Comparison of ENCODE assay signal across 9 mouse cellular contexts in the genomic region with DNA sequence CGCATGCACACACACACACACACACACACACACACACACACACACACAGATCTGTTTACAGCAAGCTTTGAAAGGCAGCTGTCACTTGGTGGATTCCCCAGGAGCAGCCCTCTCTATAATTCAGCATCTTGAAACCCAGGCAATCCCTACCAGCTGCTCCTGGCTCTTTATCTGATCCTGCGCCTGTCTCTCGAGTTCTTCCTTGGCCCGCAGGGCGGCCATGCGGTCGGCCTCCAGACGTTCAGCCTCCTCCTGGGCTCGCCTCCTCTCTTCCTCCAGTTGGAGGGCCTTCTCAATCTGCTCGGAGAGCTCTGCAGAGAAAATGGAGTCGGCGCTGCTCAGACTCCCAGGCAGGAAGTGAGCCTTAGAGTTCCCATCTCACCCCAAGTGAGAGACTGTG. TPM values are rescaled to one million over a fixed set of nuclear protein-coding genes. Genes with fewer than 3 reads are reported as not detected.
DNase-seq lines count a peak whose midpoint lies in the region; ATAC-seq lines count a peak whose summit lies in the region.
"Had no signal": no experiment of that assay in that cellular context is flagged by ENCODE, and none has a peak within 500 bp of the region (broad histone marks: within the 10 kb centered on the region; RNA-seq: fewer than 3 reads in every experiment).

No protein-coding gene starts in this region.

- peaks cover 19% of the 10 kb centered on the region; the same call in 1 of the 2 replicates for H3K36me3 ChIP-seq in hindbrain, embryonic 12.5 days
- H3K36me3 ChIP-seq in hindbrain, embryonic 14.5 days (replicated peaks; ENCODE audit: control insufficient read depth, insufficient read depth) = no peaks in the 10 kb centered on the region
- peaks cover 3% of the 10 kb centered on the region; the same call in 1 of the 2 replicates for H3K36me3 ChIP-seq in neural tube, embryonic 11.5 days (ENCODE audit: control insufficient read depth, insufficient read depth, low read length)
- peaks cover 6% of the 10 kb centered on the region; the same call in 1 of the 2 replicates for H3K36me3 ChIP-seq in neural tube, embryonic 15.5 days
- H3K36me3 ChIP-seq in forebrain, embryonic 11.5 days (ENCODE audit: control insufficient read depth, insufficient read depth, low read length) = peaks cover 4% of the 10 kb centered on the region; the same call in 1 of the 2 replicates

- H3K27ac ChIP-seq in hindbrain, embryonic 12.5 days = peak overlapping the region; percentile 12; the same call in 1 of the 2 replicates
- no peak overlapping the region; the same call in 1 of the 2 replicates for H3K27ac ChIP-seq in hindbrain, embryonic 14.5 days
- H3K27ac ChIP-seq in neural tube, embryonic 11.5 days (ENCODE audit: low read depth, low read length) = no peak overlapping the region
- H3K27ac ChIP-seq in neural tube, embryonic 15.5 days (replicated peaks) = no peak overlapping the region
- no peak overlapping the region for H3K27ac ChIP-seq in forebrain, embryonic 11.5 days (ENCODE audit: low read depth, low read length)

- H3K4me2 ChIP-seq in hindbrain, embryonic 12.5 days (replicated peaks) = no peak overlapping the region
- H3K4me2 ChIP-seq in hindbrain, embryonic 14.5 days (replicated peaks) = no peak overlapping the region
- H3K4me2 ChIP-seq in neural tube, embryonic 11.5 days (ENCODE audit: low read depth) = no peak overlapping the region
- no peak overlapping the region for H3K4me2 ChIP-seq in neural tube, embryonic 15.5 days
- H3K4me2 ChIP-seq in forebrain, embryonic 11.5 days (ENCODE audit: low read depth, low read length, severe bottlenecking) = no peak overlapping the region
- H3K4me2 ChIP-seq: intestine, embryonic 15.5 days had no signal

- no peak for ATAC-seq in hindbrain, embryonic 12.5 days (ENCODE audit: low FRiP score)
- no peak for ATAC-seq in hindbrain, embryonic 14.5 days (ENCODE audit: low FRiP score)
- ATAC-seq in neural tube, embryonic 11.5 days (ENCODE audit: insufficient read depth, low FRiP score, low TSS enrichment) = no peak
- ATAC-seq in neural tube, embryonic 15.5 days (ENCODE audit: low FRiP score) = no peak
- no peak for ATAC-seq in forebrain, embryonic 11.5 days (replicated peaks; ENCODE audit: low FRiP score)
- ATAC-seq: intestine, embryonic 15.5 days had no signal

- WGBS in hindbrain, embryonic 12.5 days = 78% methylated on average over 12 of the region's 12 CpGs
- WGBS in hindbrain, embryonic 14.5 days = 74% methylated on average over 12 of the region's 12 CpGs
- WGBS in neural tube, embryonic 11.5 days = 93% methylated on average over 12 of the region's 12 CpGs
- WGBS in neural tube, embryonic 15.5 days = 87% methylated on average over 12 of the region's 12 CpGs
- WGBS in forebrain, embryonic 11.5 days = 87% methylated on average over 12 of the region's 12 CpGs

- peaks cover 69% of the 10 kb centered on the region for H3K4me1 ChIP-seq in hindbrain, embryonic 12.5 days
- peaks cover 32% of the 10 kb centered on the region for H3K4me1 ChIP-seq in hindbrain, embryonic 14.5 days (replicated peaks; ENCODE audit: control insufficient read depth, insufficient read depth, low read length)
- H3K4me1 ChIP-seq in neural tube, embryonic 11.5 days (ENCODE audit: control insufficient read depth, insufficient read depth, low read length) = peaks cover 18% of the 10 kb centered on the region; the same call in 1 of the 2 replicates
- peaks cover 40% of the 10 kb centered on the region for H3K4me1 ChIP-seq in neural tube, embryonic 15.5 days
- H3K4me1 ChIP-seq in forebrain, embryonic 11.5 days (replicated peaks; ENCODE audit: control insufficient read depth, insufficient read depth, low read length) = peaks cover 17% of the 10 kb centered on the region; the same call in 1 of the 2 replicates

- no peak overlapping the region for H3K9ac ChIP-seq in hindbrain, embryonic 12.5 days
- H3K9ac ChIP-seq in hindbrain, embryonic 14.5 days = no peak overlapping the region
- H3K9ac ChIP-seq in neural tube, embryonic 11.5 days (ENCODE audit: low read length) = no peak overlapping the region
- H3K9ac ChIP-seq in neural tube, embryonic 15.5 days (replicated peaks) = no peak overlapping the region
- no peak overlapping the region for H3K9ac ChIP-seq in forebrain, embryonic 11.5 days (ENCODE audit: low read length)
- H3K9ac ChIP-seq: intestine, embryonic 15.5 days; liver, postnatal 0 days had no signal

- no peaks in the 10 kb centered on the region; the same call in 1 of the 2 replicates for H3K9me3 ChIP-seq in hindbrain, embryonic 12.5 days (replicated peaks)
- no peaks in the 10 kb centered on the region for H3K9me3 ChIP-seq in hindbrain, embryonic 14.5 days (ENCODE audit: control insufficient read depth, low read length)
- no peaks in the 10 kb centered on the region for H3K9me3 ChIP-seq in neural tube, embryonic 11.5 days (ENCODE audit: control insufficient read depth, low read length)
- H3K9me3 ChIP-seq in neural tube, embryonic 15.5 days (replicated peaks) = no peaks in the 10 kb centered on the region
- no peaks in the 10 kb centered on the region for H3K9me3 ChIP-seq in forebrain, embryonic 11.5 days (ENCODE audit: control insufficient read depth, low read length)
- H3K9me3 ChIP-seq: intestine, embryonic 15.5 days had no signal

- H3K4me3 ChIP-seq in hindbrain, embryonic 12.5 days = no peak overlapping the region
- no peak overlapping the region for H3K4me3 ChIP-seq in hindbrain, embryonic 14.5 days (replicated peaks; ENCODE audit: low read length)
- no peak overlapping the region for H3K4me3 ChIP-seq in neural tube, embryonic 11.5 days (ENCODE audit: low read depth, low read length)
- H3K4me3 ChIP-seq in neural tube, embryonic 15.5 days (replicated peaks) = no peak overlapping the region
- no peak overlapping the region for H3K4me3 ChIP-seq in forebrain, embryonic 11.5 days (ENCODE audit: low read depth, low read length)
- H3K4me3 ChIP-seq: intestine, embryonic 15.5 days had no signal

- no peaks in the 10 kb centered on the region for H3K27me3 ChIP-seq in hindbrain, embryonic 12.5 days
- H3K27me3 ChIP-seq in hindbrain, embryonic 14.5 days (ENCODE audit: control insufficient read depth, insufficient read depth, low read length) = no peaks in the 10 kb centered on the region
- no peaks in the 10 kb centered on the region for H3K27me3 ChIP-seq in neural tube, embryonic 11.5 days (ENCODE audit: control insufficient read depth, insufficient read depth, low read length)
- no peaks in the 10 kb centered on the region for H3K27me3 ChIP-seq in neural tube, embryonic 15.5 days (replicated peaks)
- no peaks in the 10 kb centered on the region for H3K27me3 ChIP-seq in forebrain, embryonic 11.5 days (ENCODE audit: control insufficient read depth, insufficient read depth, low read length)
- H3K27me3 ChIP-seq: intestine, embryonic 15.5 days had no signal

- no peak for DNase-seq in hindbrain, embryonic 14.5 days (ENCODE audit: low spot score)
- peak; percentile 4 for DNase-seq in neural tube, embryonic 11.5 days (ENCODE audit: low spot score)
- DNase-seq in forebrain, embryonic 11.5 days (ENCODE audit: low spot score) = peak; percentile 46
- DNase-seq in layer of hippocampus, adult 9-10 months (ENCODE audit: low spot score) = peak; percentile 11
- DNase-seq in spleen, adult 18-20 months = no peak
- DNase-seq: liver, postnatal 0 days had no signal

RNA-seq across cellular contexts. Expression of a gene that starts 41.3 kb away (rescaled TPM):
- polyA plus RNA-seq in hindbrain, embryonic 12.5 days (2016; fragmentation: Nextera tagmentation; extraction: Ambion mirVana) = 97.9 and 103 TPM in 2 replicates
- 60.1 and 67.4 TPM in 2 replicates for polyA plus RNA-seq in hindbrain, embryonic 14.5 days (2014; fragmentation: Nextera tagmentation; extraction: Ambion mirVana)
- polyA plus RNA-seq in neural tube, embryonic 11.5 days (2014; fragmentation: Nextera tagmentation; extraction: Ambion mirVana) = 63.4 and 74.3 TPM in 2 replicates
- 48.0 and 90.3 TPM in 2 replicates for polyA plus RNA-seq in neural tube, embryonic 15.5 days (2015; fragmentation: Nextera tagmentation; extraction: Ambion mirVana)
- polyA plus RNA-seq in forebrain, embryonic 11.5 days (2014; fragmentation: Nextera tagmentation; extraction: Ambion mirVana) = 122 and 135 TPM in 2 replicates

Comparison
In these comparisons a context has a peak if more than half of its experiments do, and no peak if none do; other contexts are left out.
1. DNase-seq: peak in neural tube, embryonic 11.5 days (single experiment), forebrain, embryonic 11.5 days (single experiment) and layer of hippocampus, adult 9-10 months (single experiment); none in hindbrain, embryonic 14.5 days (single experiment) and spleen, adult 18-20 months (0 of 2).